Mouse (Mus musculus) frontal cortex, postnatal 10 days (tissue): ENCODE measurements at regions not wholly inside any gene's neighbourhood (a gene's known extent, or its start where the extent isn't known, plus 50 kb on each side); places are given as distances from the start of the nearest gene placed in this dataset.

ENCODE experiments used
- DNase-seq, 2 experiments: peaks; one replicate each; pipeline ENCODE4 v3.0.0; 2022; ENCODE audit warnings: low spot score in 2 of 2, mixed read lengths in 1 of 2

DNA sequence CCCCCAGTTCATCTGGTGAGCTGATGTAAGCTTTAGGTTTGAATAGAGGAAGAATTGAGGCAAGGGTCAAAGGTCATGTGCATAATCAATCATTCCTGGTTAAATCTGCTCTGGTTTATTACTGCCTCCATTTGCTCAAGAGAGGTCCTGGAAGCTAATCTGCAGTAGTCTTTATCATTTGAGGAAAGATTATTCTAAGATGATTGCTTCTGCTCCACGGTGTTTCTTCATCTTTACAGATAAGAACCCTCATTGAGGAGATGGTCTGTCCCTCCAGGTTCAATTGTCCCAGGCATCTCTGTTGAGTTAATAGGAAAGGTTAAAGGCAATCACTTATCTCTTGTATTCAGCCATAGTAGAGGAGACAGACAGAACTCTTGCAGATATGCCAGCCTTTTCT is 3557.5 kb upstream of the Gm6569 start:
- DNase-seq, result no peak

- no peak for DNase-seq
Measured at GRCm38 (mm10) chr15:70321781-70322180, 3512.6 kb upstream of the Gm6569 start.

DNA sequence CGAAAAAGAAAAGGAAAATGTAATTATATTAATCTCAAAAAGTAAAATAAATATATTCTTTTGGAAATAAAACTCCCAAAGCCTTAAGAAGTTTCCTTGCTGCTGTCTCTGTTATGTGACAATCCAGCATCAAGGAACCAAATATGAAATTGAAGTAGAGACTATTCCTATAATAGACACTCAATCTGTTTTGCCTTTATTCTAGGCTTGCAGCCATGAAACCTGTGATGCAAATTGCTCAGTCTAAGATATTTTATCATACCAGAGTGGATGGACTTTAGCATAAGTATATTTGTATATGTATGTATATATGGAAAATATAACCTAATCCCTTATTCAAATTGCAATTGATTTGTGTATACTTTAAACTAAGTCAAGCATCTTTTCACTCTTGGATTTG is 3495.1 kb upstream of the Gm6569 start:
- no peak for DNase-seq

- DNase-seq, result no peak
Measured at GRCm38 (mm10) chr15:70341401-70341800, 3493.0 kb upstream of the Gm6569 start.

- peak; percentile 14 to 15 for DNase-seq
Measured at GRCm38 (mm10) chr15:70357961-70358360, 3476.4 kb upstream of the Gm6569 start.

- DNase-seq, result no peak
Measured at GRCm38 (mm10) chr15:70384631-70385030, 3449.7 kb upstream of the Gm6569 start.

- DNase-seq, result no peak
Measured at GRCm38 (mm10) chr15:70416311-70416710, 3418.1 kb upstream of the Gm6569 start.

- DNase-seq, result no peak
Measured at GRCm38 (mm10) chr15:70425566-70425965, 3408.8 kb upstream of the Gm6569 start.
